ENCODE assay signal across 20 mouse cellular contexts in the genomic region with DNA sequence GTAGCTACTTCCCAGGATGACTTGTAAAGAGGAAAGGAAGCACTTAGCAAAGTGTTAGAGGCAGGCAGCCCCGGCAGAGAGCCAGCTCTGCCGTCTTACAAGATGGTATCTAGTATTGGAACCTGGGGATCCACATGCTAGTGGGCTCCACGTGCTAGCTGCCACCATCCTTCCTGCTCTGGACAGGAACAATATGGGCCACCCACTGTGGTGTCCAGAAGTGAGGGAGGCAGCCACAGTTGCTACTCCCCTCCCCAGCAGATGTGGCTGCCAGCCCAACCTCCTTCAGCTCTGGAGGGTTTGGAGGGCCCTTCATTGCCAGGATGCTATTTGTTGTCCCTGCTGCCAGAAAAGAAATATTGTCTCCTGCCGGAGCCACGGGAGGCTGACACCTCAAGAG.
DNase-seq lines count a peak whose midpoint lies in the region; ATAC-seq and TF ChIP-seq lines count a peak whose summit lies in the region.
"Had no signal": no experiment of that assay in that cellular context is flagged by ENCODE, and none has a peak within 500 bp of the region (broad histone marks: within the 10 kb centered on the region; RNA-seq: fewer than 3 reads in every experiment).

No protein-coding gene starts in this region.

- H3K9me3 ChIP-seq in midbrain, embryonic 12.5 days, result no peaks in the 10 kb centered on the region
- no peaks in the 10 kb centered on the region for H3K9me3 ChIP-seq in midbrain, embryonic 16.5 days (replicated peaks; ENCODE audit: control insufficient read depth, low read length, poor library complexity, severe bottlenecking)
- H3K9me3 ChIP-seq: forebrain, embryonic 15.5 days; heart, embryonic 13.5 days; neural tube, embryonic 13.5 days had no signal

- WGBS in midbrain, embryonic 12.5 days, result 40% methylated on average over 5 of the region's 5 CpGs
- 29% methylated on average over 5 of the region's 5 CpGs for WGBS in midbrain, embryonic 16.5 days
- WGBS in lung, adult 2 months, result 11% methylated on average over 5 of the region's 5 CpGs

- ATAC-seq in midbrain, embryonic 12.5 days (ENCODE audit: low FRiP score, low read depth), result no peak
- no peak for ATAC-seq in midbrain, embryonic 16.5 days
- ATAC-seq: forebrain, embryonic 15.5 days; intestine, embryonic 16.5 days; liver, postnatal 0 days had no signal

- no peak overlapping the region for H3K4me2 ChIP-seq in midbrain, embryonic 12.5 days (replicated peaks)
- H3K4me2 ChIP-seq in midbrain, embryonic 16.5 days (ENCODE audit: low read length), result no peak overlapping the region
- H3K4me2 ChIP-seq: forebrain, embryonic 15.5 days; heart, embryonic 13.5 days; neural tube, embryonic 13.5 days had no signal

- TF ChIP-seq CTCF in lung, adult 2 months (IDR thresholded peaks at IDR 0.05; ENCODE audit: insufficient read depth, low read length), result no peak

- DNase-seq in embryo, embryonic 10 days (ENCODE audit: low spot score), result peak; percentile 22
- DNase-seq in embryo, embryonic 11 days, result no peak
- DNase-seq in lung, adult 2 months, result peak; percentile 43
- DNase-seq in mesoderm, embryonic 11.5 days (ENCODE audit: low read depth, low spot score), result peak; percentile 13
- no peak for DNase-seq in kidney, adult 11 months
- DNase-seq in adrenal gland, adult 2 months, result no peak
- DNase-seq: adrenal gland, postnatal 10 days; cerebellum, adult 8-10 months; heart, adult 11 months; heart, postnatal 36 days; kidney, postnatal 25 days; liver; liver, postnatal 0 days; thymus, postnatal 14 days had no signal

- 0 out of 2 replicates have a peak overlapping the region, but pooled peaks have one; percentile 25 for H3K27ac ChIP-seq in midbrain, embryonic 12.5 days (replicated peaks)
- no peak overlapping the region for H3K27ac ChIP-seq in midbrain, embryonic 16.5 days (ENCODE audit: low read length)
- H3K27ac ChIP-seq: forebrain, embryonic 15.5 days; heart, embryonic 13.5 days; neural tube, embryonic 13.5 days had no signal

- no peaks in the 10 kb centered on the region for H3K27me3 ChIP-seq in midbrain, embryonic 12.5 days
- H3K27me3 ChIP-seq in midbrain, embryonic 16.5 days (ENCODE audit: control insufficient read depth, insufficient read depth, low read depth, low read length), result no peaks in the 10 kb centered on the region
- H3K27me3 ChIP-seq: forebrain, embryonic 15.5 days; heart, embryonic 13.5 days; neural tube, embryonic 13.5 days had no signal

- H3K4me3 ChIP-seq in midbrain, embryonic 12.5 days, result no peak overlapping the region
- no peak overlapping the region for H3K4me3 ChIP-seq in midbrain, embryonic 16.5 days (ENCODE audit: low read depth, low read length)
- H3K4me3 ChIP-seq in lung, adult 2 months (replicated peaks; ENCODE audit: extremely low read depth, low read depth, low read length), result no peak overlapping the region
- H3K4me3 ChIP-seq: forebrain, embryonic 15.5 days; heart, embryonic 13.5 days; neural tube, embryonic 13.5 days had no signal

- H3K9ac ChIP-seq in midbrain, embryonic 12.5 days (replicated peaks), result no peak overlapping the region
- no peak overlapping the region for H3K9ac ChIP-seq in midbrain, embryonic 16.5 days (ENCODE audit: low read depth, low read length)
- H3K9ac ChIP-seq: forebrain, embryonic 15.5 days; heart, embryonic 13.5 days; liver, postnatal 0 days; neural tube, embryonic 13.5 days had no signal

- no peaks in the 10 kb centered on the region for H3K36me3 ChIP-seq in midbrain, embryonic 12.5 days
- H3K36me3 ChIP-seq in midbrain, embryonic 16.5 days (ENCODE audit: control insufficient read depth, insufficient read depth, low read length), result no peaks in the 10 kb centered on the region
- H3K36me3 ChIP-seq: forebrain, embryonic 15.5 days; heart, embryonic 13.5 days; neural tube, embryonic 13.5 days had no signal

- H3K4me1 ChIP-seq in midbrain, embryonic 12.5 days, result peaks cover 10% of the 10 kb centered on the region; the same call in 1 of the 2 replicates
- H3K4me1 ChIP-seq in midbrain, embryonic 16.5 days (ENCODE audit: control insufficient read depth, insufficient read depth, low read length), result peaks cover 7% of the 10 kb centered on the region
- no peaks in the 10 kb centered on the region for H3K4me1 ChIP-seq in lung, adult 2 months (ENCODE audit: control insufficient read depth, insufficient read depth, low read length)

- TF ChIP-seq POLR2A in lung, adult 2 months (IDR thresholded peaks at IDR 0.05; ENCODE audit: borderline replicate concordance, extremely low read depth, low read depth, low read length), result no peak

Comparison
In these comparisons a context has a peak if more than half of its experiments do, and no peak if none do; other contexts are left out.
1. DNase-seq: peak in embryo, embryonic 10 days (single experiment), lung, adult 2 months (single experiment) and mesoderm, embryonic 11.5 days (single experiment); none in embryo, embryonic 11 days (single experiment), kidney, adult 11 months (single experiment) and adrenal gland, adult 2 months (single experiment).